ENCODE assay signal across 9 mouse cellular contexts in genomic region chr4:41470684-41471383, GRCm38 (mm10). TPM values are rescaled to one million over a fixed set of nuclear protein-coding genes. Genes with fewer than 3 reads are reported as not detected.
DNase-seq lines count a peak whose midpoint lies in the region; ATAC-seq and TF ChIP-seq lines count a peak whose summit lies in the region.
"Had no signal": no experiment of that assay in that cellular context is flagged by ENCODE, and none has a peak within 500 bp of the region (broad histone marks: within the 10 kb centered on the region; RNA-seq: fewer than 3 reads in every experiment).

No protein-coding gene starts in this region.

- TF ChIP-seq CTCF in forebrain, postnatal 0 days (IDR thresholded peaks at IDR 0.05; ENCODE audit: low read depth): no peak
- TF ChIP-seq CTCF in left cerebral cortex, adult 2 months (IDR thresholded peaks at IDR 0.05): no peak

- H3K4me1 ChIP-seq in neural tube, embryonic 11.5 days (ENCODE audit: control insufficient read depth, insufficient read depth, low read length): peaks cover 9% of the 10 kb centered on the region; the same call in 1 of the 2 replicates
- peaks cover 9% of the 10 kb centered on the region; the same call in 1 of the 2 replicates for H3K4me1 ChIP-seq in forebrain, postnatal 0 days (ENCODE audit: insufficient read depth)

- no peaks in the 10 kb centered on the region for H3K27me3 ChIP-seq in neural tube, embryonic 11.5 days (ENCODE audit: control insufficient read depth, insufficient read depth, low read length)
- H3K27me3 ChIP-seq in forebrain, postnatal 0 days (ENCODE audit: insufficient read depth, low read length): no peaks in the 10 kb centered on the region
- H3K27me3 ChIP-seq: megakaryocyte, embryonic 14.5 days had no signal

- peak; percentile 44 for DNase-seq in neural tube, embryonic 11.5 days (ENCODE audit: low spot score)
- DNase-seq in neural tube, embryonic 10.5 days (ENCODE audit: extremely low spot score, low spot score): no peak
- peak; percentile 81 for DNase-seq in forebrain, postnatal 0 days
- DNase-seq in left cerebral cortex, adult 2 months (ENCODE audit: extremely low spot score in 1 of 2, low spot score in 2 of 2): peak; percentile 32 to 47
- peak; percentile 63 for DNase-seq in right cerebral cortex, postnatal 25 days
- DNase-seq in B cell, adult 2 months: no peak
- DNase-seq in T-cell, adult 2 months (ENCODE audit: low spot score): no peak
- no peak for DNase-seq in gastrocnemius, postnatal 10 days

- H3K9ac ChIP-seq in neural tube, embryonic 11.5 days (ENCODE audit: low read length): no peak overlapping the region
- H3K9ac ChIP-seq in forebrain, postnatal 0 days: no peak overlapping the region

- peak; percentile 74 for ATAC-seq in neural tube, embryonic 11.5 days (ENCODE audit: insufficient read depth, low FRiP score, low TSS enrichment)
- peak; percentile 85 for ATAC-seq in forebrain, postnatal 0 days

- intact Hi-C loops in left cerebral cortex, adult 2 months (cut with DNase I): loop anchor here (1.0 to 5.0 kb wide), 2 partner anchors 96 to 236 kb away; partner anchors contain the start of genes Dnaic1 and Fam219a

- H3K4me2 ChIP-seq in neural tube, embryonic 11.5 days (ENCODE audit: low read depth): no peak overlapping the region
- H3K4me2 ChIP-seq in forebrain, postnatal 0 days (ENCODE audit: low read depth): no peak overlapping the region

- no peak overlapping the region for H3K4me3 ChIP-seq in neural tube, embryonic 11.5 days (ENCODE audit: low read depth, low read length)
- H3K4me3 ChIP-seq in forebrain, postnatal 0 days (ENCODE audit: low read depth, low read length): no peak overlapping the region
- no peak overlapping the region for H3K4me3 ChIP-seq in left cerebral cortex, adult 2 months
- H3K4me3 ChIP-seq: megakaryocyte, embryonic 14.5 days had no signal

- H3K27ac ChIP-seq in neural tube, embryonic 11.5 days (ENCODE audit: low read depth, low read length): peak overlapping the region; percentile 69
- H3K27ac ChIP-seq in forebrain, postnatal 0 days (ENCODE audit: low read depth, low read length): 0 out of 2 replicates have a peak overlapping the region, but pooled peaks have one; percentile 37
- peak overlapping the region; percentile 67 for H3K27ac ChIP-seq in left cerebral cortex, adult 2 months

- WGBS in neural tube, embryonic 11.5 days: 41% methylated on average over 5 of the region's 5 CpGs
- 7% methylated on average over 5 of the region's 5 CpGs for WGBS in forebrain, postnatal 0 days

- no peaks in the 10 kb centered on the region for H3K36me3 ChIP-seq in neural tube, embryonic 11.5 days (ENCODE audit: control insufficient read depth, insufficient read depth, low read length)
- H3K36me3 ChIP-seq in forebrain, postnatal 0 days (ENCODE audit: insufficient read depth): no peaks in the 10 kb centered on the region

- H3K9me3 ChIP-seq in neural tube, embryonic 11.5 days (ENCODE audit: control insufficient read depth, low read length): no peaks in the 10 kb centered on the region
- no peaks in the 10 kb centered on the region for H3K9me3 ChIP-seq in forebrain, postnatal 0 days (ENCODE audit: low read length)
- H3K9me3 ChIP-seq: megakaryocyte, embryonic 14.5 days had no signal

RNA-seq across cellular contexts. Expression of gene Nudt2, which starts 5.9 kb away (rescaled TPM):
- 57.2 and 62.9 TPM in 2 replicates for polyA plus RNA-seq in neural tube, embryonic 11.5 days (2014; fragmentation: Nextera tagmentation; extraction: Ambion mirVana)
- 56.0 and 80.3 TPM in 2 replicates for total RNA-seq in forebrain, postnatal 0 days (2014; rRNA removed)
- polyA plus RNA-seq in forebrain, postnatal 0 days (2015; fragmentation: Nextera tagmentation; extraction: Ambion mirVana): 95.5 and 101 TPM in 2 replicates
- 10 to 100 TPM; 25.3 to 28.2 TPM for total RNA-seq in left cerebral cortex, adult 2 months (2021)
- total RNA-seq in gastrocnemius, postnatal 10 days (2021): 10 to 100 TPM; 25.8 to 26.3 TPM

RNA-seq across cellular contexts. Expression of gene Kif24, which starts 6.1 kb away (rescaled TPM):
- polyA plus RNA-seq in neural tube, embryonic 11.5 days (2014; fragmentation: Nextera tagmentation; extraction: Ambion mirVana): 8.5 and 9.2 TPM in 2 replicates
- total RNA-seq in forebrain, postnatal 0 days (2014; rRNA removed): 2.2 and 4.2 TPM in 2 replicates
- 0.78 and 1.8 TPM in 2 replicates for polyA plus RNA-seq in forebrain, postnatal 0 days (2015; fragmentation: Nextera tagmentation; extraction: Ambion mirVana)
- 1 to 10 TPM; 1.4 to 1.9 TPM for total RNA-seq in left cerebral cortex, adult 2 months (2021)
- 1 to 10 TPM; 1.6 to 3.3 TPM for total RNA-seq in gastrocnemius, postnatal 10 days (2021)

RNA-seq across cellular contexts. Expression of gene AI464131, which starts 32.0 kb away (rescaled TPM):
- polyA plus RNA-seq in neural tube, embryonic 11.5 days (2014; fragmentation: Nextera tagmentation; extraction: Ambion mirVana): 7.1 and 9.6 TPM in 2 replicates
- 14.7 and 16.0 TPM in 2 replicates for total RNA-seq in forebrain, postnatal 0 days (2014; rRNA removed)
- polyA plus RNA-seq in forebrain, postnatal 0 days (2015; fragmentation: Nextera tagmentation; extraction: Ambion mirVana): 4.7 and 8.2 TPM in 2 replicates
- 10 to 100 TPM; 27.1 to 28.1 TPM for total RNA-seq in left cerebral cortex, adult 2 months (2021)
- 10 to 100 TPM; 75.2 to 77.4 TPM for total RNA-seq in gastrocnemius, postnatal 10 days (2021)

RNA-seq across cellular contexts. Expression of gene 1110017D15Rik, which starts 46.3 kb away (rescaled TPM):
- polyA plus RNA-seq in neural tube, embryonic 11.5 days (2014; fragmentation: Nextera tagmentation; extraction: Ambion mirVana): 2.5 and 3.4 TPM in 2 replicates
- total RNA-seq in forebrain, postnatal 0 days (2014; rRNA removed): 11.8 and 15.6 TPM in 2 replicates
- polyA plus RNA-seq in forebrain, postnatal 0 days (2015; fragmentation: Nextera tagmentation; extraction: Ambion mirVana): 21.1 and 21.7 TPM in 2 replicates
- total RNA-seq in left cerebral cortex, adult 2 months (2021): 1 to 10 TPM; 5.2 to 6.1 TPM
- total RNA-seq in gastrocnemius, postnatal 10 days (2021): under 1 TPM in 1 of 2 experiments, not detected in 1; 0.36 TPM

Comparison
In these comparisons a context has a peak if more than half of its experiments do, and no peak if none do; other contexts are left out.
1. DNase-seq: peak in neural tube, embryonic 11.5 days (single experiment), forebrain, postnatal 0 days (single experiment), left cerebral cortex, adult 2 months (2 of 2) and right cerebral cortex, postnatal 25 days (single experiment); none in neural tube, embryonic 10.5 days (single experiment), B cell, adult 2 months (0 of 2), T-cell, adult 2 months (single experiment) and gastrocnemius, postnatal 10 days (single experiment).
2. Peak in every context shown above with its lines, with median percentiles within 50 percentile points of each other: H3K27ac ChIP-seq.